Mouse (Mus musculus) G1E (cell line): ENCODE measurements at regions not wholly inside any gene's neighbourhood (a gene's known extent, or its start where the extent isn't known, plus 50 kb on each side); places are given as distances from the start of the nearest gene placed in this dataset.

ENCODE experiments used
- CTCF ChIP-seq: IDR thresholded peaks from 2 replicates; pipeline ENCODE4 v1.5.1; 2012; ENCODE audit warnings: low read depth, low read length, inconsistent platforms, mixed read lengths
- GATA1 ChIP-seq: IDR thresholded peaks from 2 replicates; pipeline ENCODE4 v1.6.1; 2012; ENCODE audit warnings: borderline replicate concordance, low read length, inconsistent platforms, mixed read lengths
- POLR2AphosphoS5 ChIP-seq: IDR thresholded peaks from 2 replicates; pipeline ENCODE4 v1.6.1; 2012; ENCODE audit warnings: low read depth, low read length, inconsistent platforms; ENCODE audit not compliant: insufficient replicate concordance
- TAL1 ChIP-seq: conservative IDR thresholded peaks from 2 replicates; pipeline ENCODE4 v1.6.1; 2012; ENCODE audit warnings: low read depth, low read length, inconsistent platforms, mixed read lengths

DNA sequence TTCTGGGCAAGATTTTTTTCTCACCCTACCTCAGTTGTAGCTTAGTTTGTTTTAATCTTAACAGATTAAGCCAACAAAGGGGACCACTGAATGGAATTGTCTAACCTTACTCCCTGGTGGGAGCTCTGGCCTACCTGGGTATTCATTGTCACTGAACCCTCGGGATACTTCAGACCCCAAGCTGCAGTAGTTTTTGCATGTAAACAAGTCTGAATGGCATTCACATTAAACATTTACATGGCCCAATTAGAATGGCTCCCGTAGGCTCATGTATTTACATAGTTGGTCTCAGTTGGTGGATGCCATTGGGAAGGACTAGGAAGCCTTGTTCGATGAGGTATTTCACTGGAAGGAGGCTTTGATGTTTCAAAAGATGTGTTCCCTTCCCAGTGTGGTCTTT, 1208.9 kb upstream of the A1bg start:
- TF ChIP-seq CTCF: no peak
- no peak for TF ChIP-seq GATA1
- TF ChIP-seq POLR2AphosphoS5: no peak
- TF ChIP-seq TAL1: no peak
